Mouse (Mus musculus) lung, embryonic 14.5 days (tissue): ENCODE data around the gene Atrnl1. TPM values are rescaled to one million over a fixed set of nuclear protein-coding genes. Genes with fewer than 3 reads are reported as not detected.
"Not testable (repeated sequence)": the region's sequence is repeated elsewhere in the genome, so short reads cannot be mapped to it uniquely, and the experiment has no call there.

Experiments
- ATAC-seq: fragments of 200-750 bp; cut with Nextera tagmentation; 2 replicates; pipeline ENCODE4 v1.8.0; 2017; ENCODE audit warnings: mild to moderate bottlenecking, moderate TSS enrichment, moderate library complexity; ENCODE audit not compliant: insufficient read depth
- DNase-seq: peaks from one replicate; pipeline ENCODE4 v3.0.0-alpha.2; 2015
- H3K27ac ChIP-seq: fragments of 300-500 bp; sonication (generic); 2 replicates; pipeline ENCODE4 v1.5.1; 2014; ENCODE audit warnings: low read depth, mild to moderate bottlenecking, moderate library complexity
- H3K27me3 ChIP-seq: fragments of 300-500 bp; sonication (generic); 2 replicates; pipeline ENCODE4 v1.6.1; 2014; ENCODE audit warnings: low read length, control low read depth; ENCODE audit not compliant: insufficient read depth
- H3K36me3 ChIP-seq: fragments of 300-500 bp; sonication (generic); 2 replicates; pipeline ENCODE4 v1.6.1; 2014; ENCODE audit warnings: control low read depth; ENCODE audit not compliant: insufficient read depth
- H3K4me1 ChIP-seq: fragments of 300-500 bp; sonication (generic); 2 replicates; pipeline ENCODE4 v1.6.1; 2014; ENCODE audit warnings: antibody characterized with exemption, control low read depth; ENCODE audit not compliant: insufficient read depth
- H3K4me2 ChIP-seq: fragments of 300-500 bp; sonication (generic); 2 replicates; pipeline ENCODE4 v1.6.1; 2014; ENCODE audit warnings: mild to moderate bottlenecking
- H3K4me3 ChIP-seq: fragments of 300-500 bp; sonication (generic); 2 replicates; pipeline ENCODE4 v1.5.1; 2014; ENCODE audit warnings: low read depth, low read length
- H3K9ac ChIP-seq: fragments of 300-500 bp; sonication (generic); 2 replicates; pipeline ENCODE4 v1.6.1; 2014
- H3K9me3 ChIP-seq: fragments of 300-500 bp; sonication (generic); 2 replicates; pipeline ENCODE4 v1.6.1; 2016; ENCODE audit warnings: low read depth, low read length, control low read depth
- CTCF ChIP-seq: IDR thresholded peaks from 2 replicates; pipeline ENCODE4 v1.5.1; 2016; ENCODE audit warnings: antibody characterized with exemption, low read depth
- WGBS: fragments of 180-500 bp; shearing (Covaris S2); extraction: QIAGEN DNeasy Blood & Tissue Kit; methylation state at CpG from one replicate; pipeline ENCODE4 v1.1.7; 2014; 5-methylcytosine and 5-hydroxymethylcytosine counted together
- polyA plus RNA-seq: library from polyadenylated mRNA; unstranded; fragments of >200 nt; fragmentation: Nextera tagmentation; extraction: Ambion mirVana; gene quantifications from 2 replicates; pipeline ENCODE4 v1.2.1, GENCODE M21; 2014

The Atrnl1 gene
- polyA plus RNA-seq, 1 experiment from 2014 or later, result 7.1 TPM

DNA sequence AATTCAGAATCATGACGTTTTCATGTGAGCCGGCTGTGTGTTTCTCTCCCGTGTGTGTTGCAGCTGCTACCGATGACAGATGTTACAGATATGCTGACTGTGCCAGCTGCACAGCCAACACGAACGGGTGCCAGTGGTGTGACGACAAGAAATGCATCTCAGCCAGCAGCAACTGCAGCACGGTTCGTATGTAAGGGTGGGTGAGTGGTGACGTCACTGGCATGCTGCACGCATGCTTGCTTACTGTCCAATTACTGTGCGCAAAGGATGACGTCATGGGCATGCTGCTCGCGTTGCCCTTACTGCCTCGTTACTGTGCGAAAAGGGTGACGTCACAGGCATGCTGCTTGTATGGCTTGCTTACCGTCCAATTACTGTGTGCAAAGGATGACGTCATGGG, 75.8 kb downstream of the Atrnl1 start:
- H3K27ac ChIP-seq, result no peak overlapping the region
- H3K36me3 ChIP-seq, result peaks cover 26% of the 10 kb centered on the region; the same call in 1 of the 2 replicates
- H3K27me3 ChIP-seq, result no peaks in the 10 kb centered on the region
- H3K9me3 ChIP-seq, result no peaks in the 10 kb centered on the region
- DNase-seq (no peak), ATAC-seq (no peak)
- no peaks in the 10 kb centered on the region for H3K4me1 ChIP-seq
- no peak overlapping the region for H3K4me2 ChIP-seq
- no peak overlapping the region for H3K4me3 ChIP-seq
- no peak overlapping the region for H3K9ac ChIP-seq
- 76% methylated on average over 20 of the region's 20 CpGs for WGBS
- no peak for TF ChIP-seq CTCF

DNA sequence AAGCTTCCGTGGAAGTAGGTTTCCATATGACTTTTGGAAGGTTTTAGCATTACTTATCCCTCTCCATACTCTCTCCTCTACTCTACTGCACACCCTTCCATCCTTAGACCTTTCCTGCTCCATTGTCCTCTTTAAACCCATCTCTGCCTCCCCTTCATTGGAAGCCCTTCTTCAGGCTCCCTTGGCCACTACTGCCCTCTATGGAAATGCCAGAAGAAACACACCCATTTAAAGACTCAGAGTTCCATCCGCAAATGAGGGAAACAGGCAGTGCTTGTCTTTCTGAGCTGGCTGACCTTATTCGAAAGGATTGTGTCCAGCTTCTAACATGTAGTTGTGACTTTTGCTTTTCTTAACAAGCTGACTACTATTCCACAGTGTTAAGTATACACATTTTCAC, 81.7 kb downstream of the Atrnl1 start:
- Histone ChIP-seq H3K4me1 (no peaks in the 10 kb centered on the region), H3K4me2 (no peak overlapping the region), H3K27ac (no peak overlapping the region), H3K4me3 (no peak overlapping the region), H3K27me3 (no peaks in the 10 kb centered on the region), H3K9me3 (no peaks in the 10 kb centered on the region), H3K36me3 (peaks cover 25% of the 10 kb centered on the region), H3K9ac (no peak overlapping the region)
- WGBS, result 79% methylated on average over 3 of the region's 3 CpGs
- peak; percentile 51 for TF ChIP-seq CTCF
- DNase-seq (no peak), ATAC-seq (no peak)

DNA sequence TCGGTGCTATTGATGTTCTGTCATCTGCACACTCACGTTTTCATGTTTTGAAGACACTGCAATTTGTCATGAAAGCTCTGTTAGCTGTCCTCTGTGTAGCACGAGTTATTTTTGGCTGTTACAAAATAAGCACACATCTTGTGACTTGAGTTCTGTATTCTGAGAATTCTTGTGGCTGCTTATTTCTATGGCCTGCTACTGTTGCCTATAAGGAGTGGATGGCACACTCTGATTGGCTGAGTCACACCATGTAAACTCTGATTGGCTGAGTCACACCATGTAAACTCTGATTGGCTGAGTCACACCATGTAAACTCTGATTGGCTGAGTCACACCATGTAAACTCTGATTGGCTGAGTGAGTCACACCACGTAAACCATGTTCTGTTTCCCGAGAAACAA, 85.9 kb downstream of the Atrnl1 start:
- not testable (repeated sequence) for H3K27me3 ChIP-seq, H3K4me2 ChIP-seq, ATAC-seq, H3K9ac ChIP-seq, DNase-seq, H3K9me3 ChIP-seq, H3K4me3 ChIP-seq, H3K27ac ChIP-seq, H3K4me1 ChIP-seq
- WGBS, result 66% methylated on average over 5 of the region's 5 CpGs
- peaks cover 18% of the 10 kb centered on the region for H3K36me3 ChIP-seq

DNA sequence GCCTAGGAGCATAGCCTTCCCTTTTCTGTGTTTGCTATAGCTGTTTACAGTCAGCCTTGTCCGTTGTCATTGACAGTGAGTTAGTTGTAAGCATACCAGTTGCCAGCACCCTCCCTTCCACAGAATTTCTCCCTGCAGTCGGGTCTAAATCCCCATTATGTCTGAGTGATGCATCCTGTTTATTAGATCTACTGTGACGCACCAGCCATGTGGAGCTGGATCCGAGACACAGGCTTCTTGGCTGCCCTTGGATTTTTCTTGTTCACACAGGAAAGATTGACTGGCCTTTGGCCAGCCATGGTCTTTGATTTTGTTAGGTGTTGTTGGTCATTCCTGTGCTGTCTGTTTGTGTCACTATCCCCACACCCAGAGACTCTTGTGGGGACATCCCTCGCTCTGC, 102.3 kb downstream of the Atrnl1 start:
- H3K4me2 ChIP-seq, result no peak overlapping the region
- peak; percentile 70 for DNase-seq
- H3K9me3 ChIP-seq, result no peaks in the 10 kb centered on the region
- no peak overlapping the region for H3K27ac ChIP-seq
- H3K4me1 ChIP-seq, result no peaks in the 10 kb centered on the region
- H3K36me3 ChIP-seq, result peaks cover 26% of the 10 kb centered on the region
- peak; percentile 49; the same call in 1 of the 2 replicates for ATAC-seq
- no peak overlapping the region for H3K4me3 ChIP-seq
- 46% methylated on average over 5 of the region's 5 CpGs for WGBS
- no peak overlapping the region for H3K9ac ChIP-seq
- H3K27me3 ChIP-seq, result no peaks in the 10 kb centered on the region
- no peak for TF ChIP-seq CTCF

DNA sequence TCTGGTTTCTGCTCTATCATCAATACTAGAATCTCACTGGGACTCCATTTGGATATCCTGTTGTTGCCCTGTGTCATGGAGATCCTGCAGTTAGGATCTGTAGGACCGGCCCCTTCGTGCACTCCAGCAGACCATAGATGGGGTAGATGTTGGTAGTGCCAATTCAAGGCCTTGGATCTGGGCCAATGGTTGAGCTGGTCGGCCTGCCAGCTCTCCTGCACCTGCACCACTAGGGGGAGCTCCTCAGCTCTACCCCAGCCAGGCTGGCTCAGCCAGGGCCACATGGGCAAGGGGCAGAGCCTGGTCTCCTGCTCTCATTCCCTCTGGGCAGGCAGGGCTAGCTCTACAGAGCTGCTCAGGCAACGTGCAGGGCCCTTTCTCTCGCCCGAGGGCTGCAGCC, 114.1 kb downstream of the Atrnl1 start:
- 85% methylated on average over 6 of the region's 6 CpGs for WGBS
- DNase-seq (peak; percentile 32), ATAC-seq (no peak)
- H3K4me1 ChIP-seq, result no peaks in the 10 kb centered on the region
- no peak overlapping the region for H3K4me3 ChIP-seq
- H3K27ac ChIP-seq, result no peak overlapping the region
- H3K27me3 ChIP-seq, result no peaks in the 10 kb centered on the region
- no peak overlapping the region for H3K9ac ChIP-seq
- 0 out of 2 replicates have a peak, but pooled peaks cover 5% of the 10 kb centered on the region for H3K36me3 ChIP-seq
- peak; percentile 62 for TF ChIP-seq CTCF
- H3K9me3 ChIP-seq, result no peaks in the 10 kb centered on the region
- no peak overlapping the region for H3K4me2 ChIP-seq

DNA sequence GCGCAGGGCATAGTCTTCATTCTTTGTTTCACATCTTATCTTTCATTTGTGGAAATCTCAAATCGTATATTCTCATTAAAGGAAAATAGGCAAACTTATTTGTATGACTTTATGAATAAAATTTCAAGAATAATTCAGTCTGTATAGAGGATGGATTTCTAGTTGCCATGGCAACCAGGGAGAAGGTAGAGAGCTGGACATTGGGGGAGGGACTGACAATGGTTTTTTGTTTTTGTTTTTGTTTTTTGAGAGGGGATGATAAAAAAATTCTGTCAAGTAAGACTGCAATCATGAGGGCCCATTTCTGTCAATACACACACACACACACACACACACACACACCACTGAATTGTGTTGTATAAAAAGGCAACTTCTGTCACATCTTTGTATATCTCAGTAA, 114.5 kb downstream of the Atrnl1 start:
- Histone ChIP-seq H3K4me2 (no peak overlapping the region), H3K9ac (no peak overlapping the region), H3K36me3 (0 out of 2 replicates have a peak, but pooled peaks cover 5% of the 10 kb centered on the region), H3K4me3 (no peak overlapping the region), H3K4me1 (no peaks in the 10 kb centered on the region), H3K27me3 (no peaks in the 10 kb centered on the region), H3K27ac (no peak overlapping the region), H3K9me3 (no peaks in the 10 kb centered on the region)
- TF ChIP-seq CTCF, result no peak
- ATAC-seq (no peak), DNase-seq (no peak)
- 97% methylated on average over 2 of the region's 2 CpGs for WGBS

DNA sequence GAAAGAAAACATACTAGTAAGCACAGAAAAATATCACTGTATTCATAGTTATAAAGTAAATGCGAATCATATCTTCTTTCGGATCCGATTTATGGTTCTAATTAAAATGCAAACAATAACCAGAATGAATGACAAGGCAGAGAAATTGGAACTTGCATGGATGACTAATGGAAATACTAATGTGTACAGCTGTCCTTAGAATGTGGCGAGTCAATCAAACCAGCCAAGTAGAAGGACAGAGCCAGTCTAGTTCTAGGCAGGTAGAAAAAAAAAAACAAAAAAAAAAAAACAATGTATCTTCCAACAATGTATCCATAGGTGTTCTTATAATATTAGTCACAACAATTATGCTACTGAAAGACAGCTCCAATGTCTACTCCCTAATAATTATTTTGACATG, 116.2 kb downstream of the Atrnl1 start:
- Histone ChIP-seq H3K9ac (no peak overlapping the region), H3K27ac (no peak overlapping the region), H3K4me3 (no peak overlapping the region), H3K9me3 (no peaks in the 10 kb centered on the region), H3K4me1 (no peaks in the 10 kb centered on the region), H3K27me3 (no peaks in the 10 kb centered on the region), H3K4me2 (no peak overlapping the region), H3K36me3 (0 out of 2 replicates have a peak, but pooled peaks cover 9% of the 10 kb centered on the region)
- DNase-seq (no peak), ATAC-seq (no peak)
- 90% methylated on average over 4 of the region's 4 CpGs for WGBS
- no peak for TF ChIP-seq CTCF

DNA sequence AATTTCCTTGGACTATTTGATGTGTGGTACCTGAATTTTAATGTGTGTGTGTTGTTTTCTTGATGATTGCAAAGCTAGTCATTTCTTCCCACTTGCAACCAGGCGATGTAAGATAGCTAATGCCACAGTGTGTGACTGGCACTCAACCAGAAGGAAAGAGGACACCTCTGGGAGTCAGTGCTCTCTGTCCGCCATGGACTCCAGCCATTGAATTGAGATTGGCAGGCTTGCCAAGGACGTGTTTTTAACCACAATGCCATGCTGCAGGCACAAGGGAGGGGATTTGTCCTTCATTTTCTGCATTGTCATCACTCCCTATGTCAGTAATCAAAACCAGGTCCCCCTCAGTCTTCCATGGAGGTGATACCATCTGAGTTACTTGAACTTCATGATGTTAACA, 126.6 kb downstream of the Atrnl1 start:
- ATAC-seq (no peak), DNase-seq (no peak)
- Histone ChIP-seq H3K36me3 (peaks cover 28% of the 10 kb centered on the region; the same call in 1 of the 2 replicates), H3K4me2 (no peak overlapping the region), H3K27ac (no peak overlapping the region), H3K4me1 (no peaks in the 10 kb centered on the region), H3K9ac (no peak overlapping the region), H3K4me3 (no peak overlapping the region), H3K27me3 (no peaks in the 10 kb centered on the region), H3K9me3 (no peaks in the 10 kb centered on the region)
- TF ChIP-seq CTCF, result no peak
- 90% methylated on average over 3 of the region's 3 CpGs for WGBS
